Mouse (Mus musculus) adrenal gland, adult 2 months (tissue): Measurements from ENCODE around the gene Kank4. TPM values are rescaled to one million over a fixed set of nuclear protein-coding genes. Genes with fewer than 3 reads are reported as not detected.
"Not testable (repeated sequence)": the region's sequence is repeated elsewhere in the genome, so short reads cannot be mapped to it uniquely, and the experiment has no call there.

ENCODE experiments used
- DNase-seq: peaks from one replicate; pipeline ENCODE4 v3.0.0; 2021
- long read RNA-seq: library from polyadenylated mRNA; stranded (forward); transcript quantifications from one replicate; pipeline ENCODE4 v2.0.0, GENCODE M21; 2021
- polyA plus RNA-seq: library from polyadenylated mRNA; depleted of rRNA; stranded (reverse); fragments of >200 nt; gene quantifications from 2 replicates; pipeline ENCODE4 v1.2.3, GENCODE M21; 2012; rRNA removed
- total RNA-seq, 2 experiments: library from RNA; stranded (reverse); gene quantifications; 2 replicates each; pipeline ENCODE4 v1.2.3; 2021

The Kank4 gene
- 1 to 10 TPM; 2.8 to 3.9 TPM for total RNA-seq
- 1.5 and 2.2 TPM in 2 replicates for polyA plus RNA-seq
- long read RNA-seq, partial matches to known transcripts, result 1 of 1 reads
- long read RNA-seq, other reads (novel, unspliced or antisense), result 0 of 1 reads

- peak; percentile 70 for DNase-seq
Measured at GRCm38 (mm10) chr4:98817184-98817911, at the start of gene Kank4. Gene Kank4 (minus strand): TSS chr4:98817537.

- no peak for DNase-seq
Measured at GRCm38 (mm10) chr4:98865386-98866237, 48.3 kb upstream of the Kank4 start.

- DNase-seq, result no peak
Measured at GRCm38 (mm10) chr4:98864546-98864945, 47.2 kb upstream of the Kank4 start.

DNA sequence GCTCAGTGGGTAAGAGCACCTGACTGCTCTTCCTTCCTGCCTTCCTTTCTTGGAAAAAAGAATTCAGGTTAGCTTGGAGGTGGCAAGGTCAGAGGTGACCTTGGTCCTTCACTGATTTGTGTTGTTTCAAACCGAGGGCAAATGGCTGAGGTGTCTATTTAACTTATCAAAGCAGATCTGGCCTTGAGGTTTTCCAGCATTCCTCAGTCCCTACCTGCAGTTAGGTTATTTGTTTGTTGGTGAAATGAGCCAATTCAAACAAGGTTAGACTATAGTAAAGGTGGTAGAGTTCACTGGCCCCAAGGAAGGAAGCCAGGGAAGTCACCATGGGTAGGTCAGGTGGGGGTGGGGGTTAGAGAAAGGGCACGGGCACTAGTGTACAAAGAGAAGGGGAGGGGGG is 46.8 kb upstream of the Kank4 start:
- DNase-seq, result no peak

GRCm38 (mm10) chr4:98863451-98863850 is 46.1 kb upstream of the Kank4 start:
- DNase-seq, result no peak

DNA sequence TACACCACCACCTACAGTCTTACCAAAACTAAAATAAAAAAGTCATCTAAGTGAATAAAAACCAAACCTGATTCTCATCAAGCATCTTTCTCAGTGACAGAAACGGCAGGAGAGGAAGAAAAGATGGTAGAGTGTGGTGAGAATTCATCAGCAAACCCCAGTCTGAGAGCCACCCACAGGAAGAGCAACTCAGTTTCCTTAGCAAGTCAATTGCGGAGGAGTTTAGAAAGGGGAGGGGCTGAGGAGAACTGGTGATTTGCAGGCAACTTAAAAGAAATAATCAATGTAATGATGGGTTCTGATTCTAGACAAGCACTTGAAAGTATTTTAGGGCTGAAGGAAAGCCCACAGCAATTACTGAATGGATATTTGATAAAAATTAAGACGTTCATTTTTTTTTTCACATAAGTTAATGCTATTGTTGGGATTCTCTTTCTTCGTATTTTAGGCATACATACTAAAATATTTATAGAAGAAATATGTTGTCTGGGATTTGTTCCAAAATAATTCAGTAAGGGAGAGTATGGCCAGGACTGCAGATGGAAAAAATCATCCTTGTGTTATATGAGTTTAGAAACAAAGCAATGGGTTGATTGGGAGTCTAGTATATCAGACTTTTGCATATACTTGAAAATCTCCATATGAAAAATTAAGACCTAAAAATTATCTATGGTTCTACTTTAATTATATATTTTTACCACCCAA is 41.0 kb upstream of the Kank4 start:
- DNase-seq, result no peak

- no peak for DNase-seq
Measured at GRCm38 (mm10) chr4:98857037-98857648, 39.8 kb upstream of the Kank4 start.

DNA sequence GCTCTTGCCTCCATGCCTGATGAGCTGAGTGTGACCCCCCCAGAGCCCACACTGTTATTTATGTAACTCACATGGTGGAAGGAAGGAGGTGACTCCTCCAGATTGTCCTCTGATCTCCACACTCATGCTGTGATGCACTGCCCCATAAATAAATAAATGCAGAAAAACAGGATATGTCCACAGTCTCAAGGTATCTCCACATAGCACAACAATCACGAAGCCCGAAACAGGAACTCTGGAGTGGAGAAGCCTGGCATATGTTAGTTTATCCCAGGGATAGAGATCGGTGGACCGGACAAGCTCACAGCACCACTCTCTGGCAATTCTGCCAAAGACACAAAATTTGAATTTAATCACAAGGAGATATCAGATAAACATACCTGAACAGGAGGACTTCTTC is 36.6 kb upstream of the Kank4 start:
- no peak for DNase-seq

DNA sequence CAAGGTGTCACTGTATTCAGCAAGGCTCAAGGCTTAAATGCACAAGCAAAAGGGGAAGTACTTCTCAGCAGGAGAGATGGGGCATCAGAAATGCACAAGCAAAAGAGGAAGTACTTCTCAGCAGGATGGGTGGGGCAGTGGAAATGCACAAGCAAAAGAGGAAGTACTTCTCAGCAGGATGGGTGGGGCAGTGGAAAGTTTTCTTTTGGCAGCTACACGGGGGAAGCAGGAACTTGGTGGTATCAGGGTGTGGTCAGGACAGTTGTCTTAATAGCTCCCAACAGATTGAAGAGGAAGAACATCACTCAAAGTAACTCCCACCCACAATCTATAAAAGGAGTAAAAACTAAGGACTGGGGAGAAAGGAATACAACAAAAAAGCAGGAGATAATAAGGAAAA is 33.1 kb upstream of the Kank4 start:
- not testable (repeated sequence) for DNase-seq

- DNase-seq, result no peak
Measured at GRCm38 (mm10) chr4:98847120-98847885, 30.0 kb upstream of the Kank4 start.

- no peak for DNase-seq
Measured at GRCm38 (mm10) chr4:98846396-98846795, 29.1 kb upstream of the Kank4 start.

- no peak for DNase-seq
Measured at GRCm38 (mm10) chr4:98845687-98846125, 28.4 kb upstream of the Kank4 start.

GRCm38 (mm10) chr4:98845201-98845600 is 27.9 kb upstream of the Kank4 start:
- DNase-seq, result no peak

DNA sequence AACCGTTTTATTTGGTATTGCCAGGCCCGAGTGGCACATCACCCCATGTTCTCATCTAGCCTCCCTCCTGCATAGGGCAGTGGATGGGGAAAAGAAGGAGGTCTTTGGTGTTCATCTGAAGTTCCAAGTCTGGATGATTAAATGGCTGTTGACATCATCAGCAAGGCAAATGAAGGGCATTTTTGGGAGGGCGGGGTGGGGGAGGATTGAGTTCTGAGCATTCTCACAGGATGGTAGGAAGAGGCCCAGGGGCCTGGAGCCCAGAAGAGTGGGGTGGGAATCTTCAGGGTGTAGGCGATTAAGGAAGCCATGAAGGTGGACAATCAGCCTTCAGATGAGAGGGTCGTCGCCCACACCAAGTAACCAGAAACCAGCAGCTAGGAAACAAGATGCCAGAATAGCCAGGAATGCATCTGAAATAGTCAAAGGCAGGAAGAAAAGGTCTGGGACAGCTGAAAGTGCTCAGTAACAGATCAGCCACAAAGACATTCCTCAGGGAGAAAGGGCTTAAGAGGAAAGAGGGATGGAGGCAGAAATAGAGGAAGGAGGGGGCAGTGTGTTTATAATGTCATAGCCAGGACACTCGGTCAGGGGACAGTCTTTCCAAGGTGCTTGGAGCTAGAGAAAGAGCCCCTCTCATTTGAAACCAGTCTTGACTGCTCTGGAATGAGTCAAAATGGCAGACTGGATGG is 26.7 kb upstream of the Kank4 start:
- no peak for DNase-seq

- not testable (repeated sequence) for DNase-seq
Measured at GRCm38 (mm10) chr4:98841251-98841650, 23.9 kb upstream of the Kank4 start.

DNA sequence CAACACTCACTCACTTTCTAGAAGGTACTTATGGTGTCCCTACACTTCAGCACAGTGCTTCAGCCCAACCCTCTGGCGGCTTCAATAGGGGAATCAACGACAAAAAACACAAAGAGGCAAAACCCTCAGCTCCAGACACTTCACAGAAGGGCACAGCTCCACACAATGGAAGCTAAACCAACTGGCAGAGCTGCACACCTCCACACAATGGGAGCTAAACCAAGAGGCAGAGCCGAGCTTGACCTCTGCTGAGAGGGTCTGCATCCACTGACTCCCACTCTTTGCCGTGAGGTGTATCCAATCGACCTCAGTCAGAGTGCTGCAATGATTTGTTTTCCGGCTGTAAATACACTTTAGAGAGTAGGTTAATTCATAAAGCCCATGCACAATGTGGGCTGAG is 23.2 kb upstream of the Kank4 start:
- DNase-seq, result no peak

DNA sequence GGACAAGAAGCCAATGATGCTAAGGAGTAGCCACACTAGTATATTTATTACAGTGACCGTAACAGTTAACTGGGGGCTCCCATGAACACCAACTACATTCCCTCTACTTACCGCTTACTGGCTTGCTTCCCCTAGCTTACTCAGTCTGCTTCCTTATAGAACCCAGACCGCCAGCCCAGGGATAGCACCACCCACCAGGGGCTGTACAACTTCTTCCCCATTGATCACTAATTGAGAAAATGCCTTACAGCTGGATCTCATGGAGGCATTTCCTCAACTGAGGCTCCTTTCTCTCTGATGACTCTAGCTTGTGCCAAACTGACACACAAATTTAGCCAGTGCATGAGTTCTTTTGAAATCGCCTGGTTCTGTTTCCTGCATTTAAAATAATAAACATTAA is 21.6 kb upstream of the Kank4 start:
- DNase-seq, result no peak

DNA sequence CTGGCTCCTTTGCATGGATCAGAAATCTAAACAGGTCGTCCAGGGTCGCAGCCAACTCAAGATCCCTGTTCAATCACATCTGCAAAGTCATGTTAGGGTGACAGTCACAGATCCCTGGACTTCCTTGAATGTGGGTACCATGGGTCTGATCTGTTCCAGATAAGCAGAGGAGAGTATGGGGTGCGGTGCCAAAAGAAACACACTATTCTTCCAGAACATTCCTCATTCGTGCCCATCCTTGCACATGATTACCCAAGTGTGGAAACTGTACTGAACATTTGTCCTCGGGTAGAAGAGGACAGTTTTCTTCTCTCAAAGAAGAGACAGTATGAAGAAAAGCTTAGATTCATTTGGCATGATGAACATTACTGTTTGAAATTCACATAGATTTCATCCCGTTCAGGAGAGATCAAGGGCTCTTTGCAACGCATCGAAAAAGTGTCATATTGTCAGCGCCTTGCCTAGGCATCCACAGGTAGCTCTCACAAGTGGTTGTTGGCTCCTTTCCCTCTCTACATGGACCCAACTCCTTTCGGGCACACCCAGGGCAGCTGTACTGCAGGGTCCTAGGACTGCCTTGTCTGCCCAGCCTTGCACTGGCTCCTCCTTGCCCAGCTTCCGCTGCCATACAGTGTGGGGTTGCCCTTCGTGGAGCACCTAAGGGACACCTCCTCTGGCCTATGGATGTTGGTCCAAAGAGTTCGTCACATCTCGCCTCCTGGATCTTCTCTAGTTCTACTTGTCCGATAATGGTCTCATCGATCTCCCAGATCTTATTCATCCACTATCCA is 20.6 kb upstream of the Kank4 start:
- DNase-seq, result no peak

DNA sequence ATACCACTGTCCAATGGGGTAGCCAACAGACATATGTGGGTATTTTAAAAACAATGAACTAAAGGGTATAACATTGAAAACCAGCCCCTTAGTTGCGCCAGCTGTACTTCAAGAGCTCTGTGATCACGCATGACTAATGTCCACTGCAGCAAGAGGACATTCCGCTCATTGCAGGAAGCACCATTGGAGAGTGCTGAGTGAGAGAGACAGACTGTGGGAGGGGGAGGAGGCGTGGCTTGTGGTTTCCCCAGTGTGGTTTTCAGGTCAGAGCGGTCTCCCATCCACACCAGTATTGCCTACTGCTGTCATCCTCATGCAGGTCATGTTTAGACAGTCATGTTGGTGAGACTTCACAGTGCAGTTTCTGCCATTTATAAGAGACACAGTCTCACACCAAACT is 19.2 kb upstream of the Kank4 start:
- DNase-seq, result peak; percentile 55

GRCm38 (mm10) chr4:98834782-98835181 is 17.4 kb upstream of the Kank4 start:
- no peak for DNase-seq
